Mouse (Mus musculus): ENCODE measurements around the gene Armcx3.
"Not testable (repeated sequence)": the region's sequence is repeated elsewhere in the genome, so short reads cannot be mapped to it uniquely, and the experiment has no call there.

Armcx3 gene

GRCm38 (mm10) chrX:134756434-134757292 lies at the start of gene Armcx3:
TSS of gene Armcx3 (plus strand) at chrX:134756595.
- peak; percentile 55 to 66 for DNase-seq

GRCm38 (mm10) chrX:134716863-134717262 lies 39.5 kb upstream of the Armcx3 start:
- DNase-seq: no peak

GRCm38 (mm10) chrX:134717752-134718308 lies 38.6 kb upstream of the Armcx3 start, which contains the start of gene Armcx1:
TSS of gene Armcx1 (plus strand) at chrX:134717963.
- peak; percentile 30 to 55 for DNase-seq

GRCm38 (mm10) chrX:134718524-134718923 lies 37.9 kb upstream of the Armcx3 start:
- DNase-seq: peak; percentile 23 to 51

- not testable (repeated sequence) for DNase-seq
Measured at GRCm38 (mm10) chrX:134723762-134724161, 32.6 kb upstream of the Armcx3 start.

- DNase-seq: no peak
Measured at GRCm38 (mm10) chrX:134729778-134730177, 26.6 kb upstream of the Armcx3 start.

GRCm38 (mm10) chrX:134737796-134738195 lies 18.6 kb upstream of the Armcx3 start:
- DNase-seq: no peak

GRCm38 (mm10) chrX:134739160-134739559 lies 17.2 kb upstream of the Armcx3 start:
- DNase-seq: no peak

GRCm38 (mm10) chrX:134741862-134742261 lies 14.5 kb upstream of the Armcx3 start:
- no peak for DNase-seq

- peak; percentile 39 to 56 for DNase-seq
Measured at GRCm38 (mm10) chrX:134746459-134746858, 9.9 kb upstream of the Armcx3 start.

- DNase-seq: peak; percentile 64 to 79
Measured at GRCm38 (mm10) chrX:134750764-134751592, 5.4 kb upstream of the Armcx3 start, which contains the start of gene Armcx6. TSS of gene Armcx6 (minus strand) at chrX:134751417.

GRCm38 (mm10) chrX:134751910-134752309 lies 4.5 kb upstream of the Armcx3 start:
- no peak for DNase-seq

GRCm38 (mm10) chrX:134752584-134752983 lies 3.8 kb upstream of the Armcx3 start:
- DNase-seq: no peak

- no peak for DNase-seq
Measured at GRCm38 (mm10) chrX:134757293-134757995, 1.0 kb downstream of the Armcx3 start.

- DNase-seq: not testable (repeated sequence)
Measured at GRCm38 (mm10) chrX:134763428-134764198, 7.2 kb downstream of the Armcx3 start.

GRCm38 (mm10) chrX:134787728-134788127 lies 31.3 kb downstream of the Armcx3 start:
- DNase-seq: no peak

- DNase-seq: peak; percentile 13 to 21
Measured at GRCm38 (mm10) chrX:134807833-134808754, 51.7 kb downstream of the Armcx3 start.

GRCm38 (mm10) chrX:134808755-134809224 lies 52.4 kb downstream of the Armcx3 start, which contains the start of gene Armcx2:
TSS of gene Armcx2 (minus strand) at chrX:134809221.
- DNase-seq: peak; percentile 29 to 47
